Mouse (Mus musculus): ENCODE data around the gene Fam25c.

- no peak for TF ChIP-seq POLR2A (IDR thresholded peaks at IDR 0.05; ENCODE audit: control insufficient read depth, low read depth, low read length)
- TF ChIP-seq CTCF (IDR thresholded peaks at IDR 0.05; ENCODE audit: control insufficient read depth, insufficient read depth, insufficient replicate concordance, low read depth, low read length) = no peak
Observed at GRCm38 (mm10) chr14:34331886-34332285, 23.3 kb downstream of the Fam25c start.

All from testis, adult 2 months (tissue).